Comparison of ENCODE assay signal across 10 mouse cellular contexts in the genomic region with DNA sequence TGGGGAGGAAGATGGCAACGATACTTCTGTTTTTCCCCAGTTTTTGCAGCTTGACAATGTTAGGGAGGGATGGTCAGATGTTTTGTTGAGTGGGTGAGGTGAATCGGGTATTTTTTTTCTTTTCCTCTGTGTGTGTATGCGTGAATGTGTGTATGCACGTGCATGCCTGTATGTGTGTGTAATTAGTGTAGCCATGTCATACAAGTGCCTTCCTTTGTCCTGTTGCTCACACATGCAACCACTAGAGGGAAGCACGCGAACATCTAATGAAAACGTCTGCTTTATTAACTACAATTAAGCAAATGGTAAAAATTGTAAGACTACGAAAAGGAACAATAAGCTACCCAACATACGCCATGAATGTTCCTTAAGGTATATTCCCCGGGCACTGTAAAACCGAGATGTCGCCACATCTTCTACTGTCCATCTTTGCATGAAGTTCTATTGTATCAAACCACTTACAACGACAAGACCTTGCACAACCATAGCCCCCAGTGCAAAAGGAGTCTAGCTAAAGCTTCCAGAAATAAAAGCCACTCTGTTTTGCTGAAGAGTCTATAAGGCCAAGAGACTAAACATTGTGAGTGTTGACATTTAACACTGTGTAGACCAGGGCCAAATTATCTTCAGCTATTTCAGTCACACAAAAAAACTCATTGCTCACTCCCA. TPM values are rescaled to one million over a fixed set of nuclear protein-coding genes. Genes with fewer than 3 reads are reported as not detected.
DNase-seq lines count a peak whose midpoint lies in the region; ATAC-seq and TF ChIP-seq lines count a peak whose summit lies in the region.
"Had no signal": no experiment of that assay in that cellular context is flagged by ENCODE, and none has a peak within 500 bp of the region (broad histone marks: within the 10 kb centered on the region; RNA-seq: fewer than 3 reads in every experiment).

No protein-coding gene starts in this region.

- H3K27ac ChIP-seq in kidney, adult 2 months (ENCODE audit: insufficient read depth, low read depth, low read length) = no peak overlapping the region
- no peak overlapping the region for H3K27ac ChIP-seq in kidney, embryonic 16.5 days (ENCODE audit: low read length)
- H3K27ac ChIP-seq: embryonic facial prominence, embryonic 15.5 days; lung, embryonic 15.5 days had no signal

- TF ChIP-seq CTCF in kidney, adult 2 months (conservative IDR thresholded peaks at IDR 0.05; ENCODE audit: insufficient read depth, insufficient read length, low read depth, low read length) = peak; percentile 43
- TF ChIP-seq CTCF in Patski (IDR thresholded peaks at IDR 0.05) = peak; percentile 86

- WGBS in kidney, adult 2 months = 54% methylated on average over 13 of the region's 13 CpGs
- 57% methylated on average over 13 of the region's 13 CpGs for WGBS in kidney, embryonic 16.5 days

- H3K9me3 ChIP-seq in kidney, embryonic 16.5 days (ENCODE audit: low read length) = no peaks in the 10 kb centered on the region
- H3K9me3 ChIP-seq: embryonic facial prominence, embryonic 15.5 days; lung, embryonic 15.5 days had no signal

- DNase-seq in kidney, adult 2 months = peak; percentile 36
- DNase-seq in Patski (ENCODE audit: low read depth, low spot score) = no peak
- peak; percentile 74 to 75 for DNase-seq in cerebellum, postnatal 14 days
- DNase-seq in induced T-regulatory cell, adult 2 months (ENCODE audit: low read depth) = peak; percentile 21
- DNase-seq in lung, postnatal 25 days (ENCODE audit: low spot score) = peak; percentile 24
- peak; percentile 36 for DNase-seq in telencephalon, adult 2 months (ENCODE audit: low read depth, low spot score)

- H3K4me2 ChIP-seq in kidney, embryonic 16.5 days (replicated peaks; ENCODE audit: low read depth, low read length) = no peak overlapping the region
- H3K4me2 ChIP-seq: embryonic facial prominence, embryonic 15.5 days; lung, embryonic 15.5 days had no signal

- CTCF ChIA-PET in Patski (lab: Charles Lee) = interaction anchor here (0.8 to 2.4 kb wide), 9 partner anchors 12 to 370 kb away, joined by 3 to 21 read pairs (median 3); a partner anchor contains a TSS

- in situ Hi-C loops in Patski (cut with MboI; ENCODE audit: low pct_unique_long_range_greater_than_20kb) = loop anchor here (5.0 kb wide), 1 partner anchor 258 kb away; no protein-coding TSS in a partner anchor

- H3K4me3 ChIP-seq in kidney, adult 2 months (ENCODE audit: insufficient read depth, low read depth, low read length) = no peak overlapping the region
- no peak overlapping the region for H3K4me3 ChIP-seq in kidney, embryonic 16.5 days (ENCODE audit: low read length)
- H3K4me3 ChIP-seq: embryonic facial prominence, embryonic 15.5 days; lung, embryonic 15.5 days had no signal

- no peaks in the 10 kb centered on the region for H3K36me3 ChIP-seq in kidney, adult 2 months (ENCODE audit: control insufficient read depth, insufficient read depth, low read length)
- H3K36me3 ChIP-seq in kidney, embryonic 16.5 days (ENCODE audit: insufficient read depth, low read length) = no peaks in the 10 kb centered on the region
- H3K36me3 ChIP-seq: embryonic facial prominence, embryonic 15.5 days; lung, embryonic 15.5 days had no signal

- POLR2A ChIA-PET in Patski (lab: Charles Lee) = interaction anchor here (0.6 kb wide), 1 partner anchor 10 kb away, joined by 3 read pairs; no protein-coding TSS in a partner anchor

- no peaks in the 10 kb centered on the region for H3K4me1 ChIP-seq in kidney, adult 2 months (ENCODE audit: control insufficient read depth, insufficient read depth, low read length)
- no peaks in the 10 kb centered on the region for H3K4me1 ChIP-seq in kidney, embryonic 16.5 days (ENCODE audit: insufficient read depth, low read length)
- H3K4me1 ChIP-seq: embryonic facial prominence, embryonic 15.5 days had no signal

- no peak for TF ChIP-seq POLR2A in kidney, adult 2 months (IDR thresholded peaks at IDR 0.05; ENCODE audit: low read depth, low read length)

- H3K27me3 ChIP-seq in kidney, adult 2 months (replicated peaks; ENCODE audit: control insufficient read depth, insufficient read depth, low read length) = no peaks in the 10 kb centered on the region
- H3K27me3 ChIP-seq in kidney, embryonic 16.5 days (ENCODE audit: insufficient read depth, low read length) = no peaks in the 10 kb centered on the region
- peaks cover 20% of the 10 kb centered on the region for H3K27me3 ChIP-seq in Patski
- H3K27me3 ChIP-seq: lung, embryonic 15.5 days had no signal

- no peak for ATAC-seq in kidney, embryonic 16.5 days (ENCODE audit: low FRiP score, low TSS enrichment)
- no peak for ATAC-seq in Patski
- ATAC-seq in erythroblast, adult 5-6 weeks (replicated peaks; ENCODE audit: low FRiP score, poor library complexity, severe bottlenecking) = no peak

- no peak overlapping the region for H3K9ac ChIP-seq in kidney, embryonic 16.5 days (replicated peaks; ENCODE audit: low read length)
- H3K9ac ChIP-seq: embryonic facial prominence, embryonic 15.5 days; lung, embryonic 15.5 days had no signal

RNA-seq across cellular contexts. Expression of a gene that starts 37.7 kb away (rescaled TPM):
- 2.0 and 2.4 TPM in 2 replicates for polyA plus RNA-seq in kidney, adult 2 months (2012; rRNA removed)
- 5.9 and 6.8 TPM in 2 replicates for polyA plus RNA-seq in kidney, embryonic 16.5 days (2015; fragmentation: Nextera tagmentation; extraction: Ambion mirVana)
- polyA plus RNA-seq in Patski (2021) = 0.21 TPM
- total RNA-seq in erythroblast, adult 5-6 weeks (2015; ENCODE audit: low replicate concordance) = 11.1 and 18.8 TPM in 2 replicates
- total RNA-seq in erythroblast, adult 5-6 weeks (2017; ENCODE audit: low replicate concordance) = 3.8 and 6.7 TPM in 2 replicates
- polyA plus RNA-seq: embryonic facial prominence, embryonic 15.5 days had no signal
